Mouse (Mus musculus) testis, adult 2 months (tissue): ENCODE data around the gene Lbhd1.

ENCODE experiments used
- CTCF ChIP-seq: fragments of 200-500 bp; IDR thresholded peaks from 2 replicates; pipeline ENCODE4 v1.5.1; 2012; ENCODE audit warnings: low read depth, mild to moderate bottlenecking, inconsistent platforms, low read length, moderate library complexity; ENCODE audit not compliant: control insufficient read depth, insufficient read depth, insufficient replicate concordance
- POLR2A ChIP-seq: fragments of 200-500 bp; IDR thresholded peaks from 2 replicates; pipeline ENCODE4 v1.6.1; 2012; ENCODE audit warnings: low read depth, mild to moderate bottlenecking, inconsistent platforms, low read length, moderate library complexity; ENCODE audit not compliant: control insufficient read depth

DNA sequence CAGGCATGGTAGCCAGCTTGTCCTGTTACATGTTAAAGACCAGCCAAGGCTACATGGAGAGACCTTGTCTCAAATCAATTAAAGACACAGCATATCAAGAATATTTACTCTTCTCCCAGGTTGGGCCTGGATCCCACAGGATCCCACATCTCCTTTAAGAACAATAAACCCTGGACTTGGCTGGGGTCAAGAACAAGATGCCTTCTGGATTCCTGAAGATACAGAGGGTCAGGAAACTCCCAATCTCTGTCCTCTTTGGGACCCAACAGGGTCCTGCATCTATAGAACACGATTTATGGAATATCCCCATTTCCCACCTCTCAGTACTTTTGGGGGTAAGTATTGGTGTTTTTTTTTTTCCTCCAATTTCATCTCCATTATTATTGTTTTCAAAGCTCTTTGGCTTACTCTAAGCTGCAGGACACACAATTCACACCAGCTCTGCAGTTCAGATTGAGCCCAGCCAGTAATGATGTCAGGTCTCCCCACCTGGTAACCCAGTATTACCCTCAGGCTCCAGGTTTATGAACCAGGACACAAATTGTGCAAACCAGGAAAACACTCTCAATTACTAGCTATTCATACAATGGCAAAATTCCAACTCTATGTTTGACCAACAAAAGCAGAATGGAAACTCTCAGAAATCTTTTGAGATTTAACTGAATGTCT is 3.5 kb downstream of the Lbhd1 start:
- TF ChIP-seq CTCF (no peak), POLR2A (no peak)
